Mouse (Mus musculus) stomach, embryonic 14.5 days (tissue): ENCODE data around the gene Tesc. TPM values are rescaled to one million over a fixed set of nuclear protein-coding genes. Genes with fewer than 3 reads are reported as not detected.

Source experiments
- polyA plus RNA-seq: library from polyadenylated mRNA; unstranded; fragments of >200 nt; fragmentation: Nextera tagmentation; extraction: Ambion mirVana; gene quantifications from 2 replicates; pipeline ENCODE4 v1.2.1, GENCODE M21; 2014

Tesc gene
- polyA plus RNA-seq, 1 experiment from 2014 or later, result 15.1 TPM

Other genes starting within 250 kb of the Tesc start
- gene Nos1, start 246.7 kb upstream of the Tesc start, polyA plus RNA-seq, result 2.2 and 2.3 TPM in 2 replicates
- gene Fbxo21, start 51.0 kb upstream of the Tesc start, polyA plus RNA-seq, result 69.3 and 71.7 TPM in 2 replicates
- gene Fbxw8, start 127.7 kb downstream of the Tesc start, polyA plus RNA-seq, result 22.5 and 23.9 TPM in 2 replicates
- 0.72 and 0.81 TPM in 2 replicates for gene Hrk, start 136.9 kb downstream of the Tesc start, polyA plus RNA-seq
- 2.6 and 3.9 TPM in 2 replicates for gene Rnft2, start 217.4 kb downstream of the Tesc start, polyA plus RNA-seq
- gene 2410131K14Rik, start 217.5 kb downstream of the Tesc start, polyA plus RNA-seq, result 7.8 and 9.2 TPM in 2 replicates